Mouse (Mus musculus): Measurements from ENCODE around the gene Setd7.

Setd7 gene

GRCm38 (mm10) chr3:51559594-51560450 is 857 bp downstream of the Setd7 start:
- peak; percentile 72 to 81 for DNase-seq (ENCODE audit: low spot score in 2 of 2)

GRCm38 (mm10) chr3:51555583-51555982 is 5.1 kb downstream of the Setd7 start:
- DNase-seq (ENCODE audit: low spot score in 2 of 2) = no peak

- DNase-seq (ENCODE audit: low spot score in 2 of 2) = no peak
Observed at GRCm38 (mm10) chr3:51554836-51555235, 5.8 kb downstream of the Setd7 start.

GRCm38 (mm10) chr3:51554067-51554466 is 6.6 kb downstream of the Setd7 start:
- no peak for DNase-seq (ENCODE audit: low spot score in 2 of 2)

- DNase-seq (ENCODE audit: low spot score in 2 of 2) = peak in 1 of 2 experiments; percentile 16
Observed at GRCm38 (mm10) chr3:51553497-51553875, 7.2 kb downstream of the Setd7 start.

GRCm38 (mm10) chr3:51552841-51553496 is 7.7 kb downstream of the Setd7 start:
- no peak for DNase-seq (ENCODE audit: low spot score in 2 of 2)

GRCm38 (mm10) chr3:51552197-51552596 is 8.5 kb downstream of the Setd7 start:
- DNase-seq (ENCODE audit: low spot score in 2 of 2) = no peak

GRCm38 (mm10) chr3:51548987-51549579 is 11.6 kb downstream of the Setd7 start:
- DNase-seq (ENCODE audit: low spot score in 2 of 2) = no peak

GRCm38 (mm10) chr3:51547577-51547976 is 13.1 kb downstream of the Setd7 start:
- DNase-seq (ENCODE audit: low spot score in 2 of 2) = no peak

- no peak for DNase-seq (ENCODE audit: low spot score in 2 of 2)
Observed at GRCm38 (mm10) chr3:51544442-51545128, 16.1 kb downstream of the Setd7 start.

- DNase-seq (ENCODE audit: low spot score in 2 of 2) = no peak
Observed at GRCm38 (mm10) chr3:51540659-51541058, 20.0 kb downstream of the Setd7 start.

GRCm38 (mm10) chr3:51539567-51540408 is 20.9 kb downstream of the Setd7 start:
- no peak for DNase-seq (ENCODE audit: low spot score in 2 of 2)

GRCm38 (mm10) chr3:51534013-51534412 is 26.7 kb downstream of the Setd7 start:
- no peak for DNase-seq (ENCODE audit: low spot score in 2 of 2)

- DNase-seq (ENCODE audit: low spot score in 2 of 2) = no peak
Observed at GRCm38 (mm10) chr3:51533573-51533972, 27.1 kb downstream of the Setd7 start.

- no peak for DNase-seq (ENCODE audit: low spot score in 2 of 2)
Observed at GRCm38 (mm10) chr3:51532282-51532620, 28.4 kb downstream of the Setd7 start.

GRCm38 (mm10) chr3:51531473-51532281 is 29.0 kb downstream of the Setd7 start:
- no peak for DNase-seq (ENCODE audit: low spot score in 2 of 2)

GRCm38 (mm10) chr3:51526891-51527290 is 33.8 kb downstream of the Setd7 start:
- DNase-seq (ENCODE audit: low spot score in 2 of 2) = peak; percentile 67 to 84

GRCm38 (mm10) chr3:51525186-51525785 is 35.4 kb downstream of the Setd7 start:
- no peak for DNase-seq (ENCODE audit: low spot score in 2 of 2)

- DNase-seq (ENCODE audit: low spot score in 2 of 2) = no peak
Observed at GRCm38 (mm10) chr3:51521262-51521661, 39.4 kb downstream of the Setd7 start.

GRCm38 (mm10) chr3:51518763-51519121 is 41.9 kb downstream of the Setd7 start:
- no peak for DNase-seq (ENCODE audit: low spot score in 2 of 2)
